Mouse (Mus musculus): ENCODE measurements at regions not wholly inside any gene's neighbourhood (a gene's known extent, or its start where the extent isn't known, plus 50 kb on each side); places are given as distances from the start of the nearest gene placed in this dataset.

DNA sequence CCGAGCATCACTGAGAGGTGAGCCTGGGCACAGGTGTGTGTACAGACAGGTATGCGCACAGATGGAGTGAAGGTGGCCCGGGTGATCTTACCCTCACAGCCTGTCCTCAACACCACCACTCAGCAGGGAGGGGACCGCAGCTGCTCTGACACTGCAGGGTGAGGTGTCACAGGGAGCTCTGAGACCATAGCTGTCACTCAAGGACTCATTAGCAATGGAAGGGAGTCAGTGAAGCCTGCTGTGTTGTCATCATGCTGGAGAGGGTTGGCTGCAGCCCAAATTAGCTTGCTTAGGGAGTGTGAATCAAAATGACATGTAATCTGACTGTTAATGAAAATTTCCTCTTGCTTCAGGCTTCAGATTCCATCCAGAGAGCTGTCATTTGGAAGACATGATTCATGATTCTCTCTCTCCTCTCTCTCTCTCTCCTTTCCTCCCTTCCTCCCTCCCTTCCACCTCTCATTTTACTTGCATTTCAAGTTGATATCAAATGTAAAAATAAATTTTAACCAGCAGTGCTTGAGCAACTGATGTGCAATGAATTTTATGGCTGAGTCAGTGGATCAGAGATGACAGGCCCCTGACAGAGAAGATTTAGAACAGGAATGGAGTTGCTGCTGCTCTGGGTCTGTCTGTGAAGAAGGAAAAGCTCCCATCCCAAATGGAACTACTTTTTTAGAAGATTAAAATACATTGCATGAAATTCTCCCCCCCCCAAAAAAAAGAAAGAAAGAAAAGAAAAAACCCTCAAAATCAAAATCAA lies 496.5 kb downstream of the Dcdc2c start:
- Histone ChIP-seq H3K9ac (ENCODE audit: low read depth, low read length) (no peak overlapping the region), H3K4me1 (ENCODE audit: control insufficient read depth, insufficient read depth, low read length) (no peaks in the 10 kb centered on the region), H3K4me2 (replicated peaks; ENCODE audit: low read depth, low read length) (no peak overlapping the region), H3K4me3 (ENCODE audit: low read length) (no peak overlapping the region), H3K27ac (ENCODE audit: low read depth, low read length) (no peak overlapping the region), H3K36me3 (ENCODE audit: control insufficient read depth, insufficient read depth, low read length) (no peaks in the 10 kb centered on the region), H3K9me3 (ENCODE audit: control insufficient read depth, low read length) (no peaks in the 10 kb centered on the region), H3K27me3 (ENCODE audit: control insufficient read depth, insufficient read depth, low read length) (no peaks in the 10 kb centered on the region)
- peak; percentile 89 for ATAC-seq (ENCODE audit: low FRiP score, low TSS enrichment)
- WGBS, result 37% methylated on average over 4 of the region's 4 CpGs

DNA sequence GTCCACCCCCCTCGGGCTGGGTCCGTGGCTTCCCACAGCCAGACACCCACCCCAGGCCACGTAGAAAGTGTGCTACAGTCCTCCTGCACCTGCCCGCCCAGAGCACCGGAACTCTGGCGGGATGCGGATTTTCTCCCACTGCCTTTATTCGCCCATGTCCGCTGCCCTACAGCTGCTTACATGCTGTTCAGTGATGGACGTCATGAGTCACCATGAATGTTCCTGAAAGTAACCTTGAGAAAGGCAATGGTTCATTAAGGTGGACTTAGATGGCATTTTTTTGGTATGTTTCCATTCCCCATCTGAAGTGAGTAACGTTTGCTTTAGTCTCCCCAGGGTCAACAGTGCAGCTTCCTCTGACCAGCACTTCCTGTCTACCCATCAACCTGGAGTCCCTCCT lies 497.8 kb downstream of the Dcdc2c start:
- Histone ChIP-seq H3K36me3 (ENCODE audit: control insufficient read depth, insufficient read depth, low read length) (no peaks in the 10 kb centered on the region), H3K9ac (ENCODE audit: low read depth, low read length) (no peak overlapping the region), H3K27me3 (ENCODE audit: control insufficient read depth, insufficient read depth, low read length) (no peaks in the 10 kb centered on the region), H3K9me3 (ENCODE audit: control insufficient read depth, low read length) (no peaks in the 10 kb centered on the region), H3K4me3 (ENCODE audit: low read length) (no peak overlapping the region), H3K4me2 (replicated peaks; ENCODE audit: low read depth, low read length) (no peak overlapping the region), H3K27ac (ENCODE audit: low read depth, low read length) (no peak overlapping the region), H3K4me1 (ENCODE audit: control insufficient read depth, insufficient read depth, low read length) (no peaks in the 10 kb centered on the region)
- WGBS, result 90% methylated on average over 11 of the region's 11 CpGs
- ATAC-seq (ENCODE audit: low FRiP score, low TSS enrichment), result no peak

DNA sequence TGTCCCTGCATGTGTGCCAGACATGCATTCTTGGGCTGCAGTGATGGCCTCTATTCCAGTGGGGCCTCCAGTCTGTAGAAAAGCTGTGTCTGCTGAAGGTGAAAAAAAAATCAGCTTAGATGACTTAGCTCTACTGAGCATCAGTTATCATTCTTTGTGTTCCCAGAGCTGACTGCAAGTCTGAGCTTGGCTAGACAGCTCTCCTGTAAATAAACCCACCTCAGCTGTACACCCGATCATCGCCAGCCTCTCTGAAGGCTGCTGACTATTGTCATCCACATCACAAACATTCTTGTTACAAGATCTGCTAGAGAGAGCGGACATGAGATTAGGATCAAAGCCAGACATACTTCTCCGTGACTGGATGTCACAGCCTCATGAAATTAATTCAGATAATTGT lies 504.2 kb downstream of the Dcdc2c start:
- H3K4me2 ChIP-seq (replicated peaks; ENCODE audit: low read depth, low read length), result no peak overlapping the region
- H3K27me3 ChIP-seq (ENCODE audit: control insufficient read depth, insufficient read depth, low read length), result no peaks in the 10 kb centered on the region
- H3K9me3 ChIP-seq (ENCODE audit: control insufficient read depth, low read length), result no peaks in the 10 kb centered on the region
- 74% methylated on average over 4 of the region's 4 CpGs for WGBS
- no peak for ATAC-seq (ENCODE audit: low FRiP score, low TSS enrichment)
- no peak overlapping the region for H3K4me3 ChIP-seq (ENCODE audit: low read length)
- H3K9ac ChIP-seq (ENCODE audit: low read depth, low read length), result no peak overlapping the region
- no peaks in the 10 kb centered on the region for H3K36me3 ChIP-seq (ENCODE audit: control insufficient read depth, insufficient read depth, low read length)
- no peak overlapping the region for H3K27ac ChIP-seq (ENCODE audit: low read depth, low read length)
- H3K4me1 ChIP-seq (ENCODE audit: control insufficient read depth, insufficient read depth, low read length), result no peaks in the 10 kb centered on the region

DNA sequence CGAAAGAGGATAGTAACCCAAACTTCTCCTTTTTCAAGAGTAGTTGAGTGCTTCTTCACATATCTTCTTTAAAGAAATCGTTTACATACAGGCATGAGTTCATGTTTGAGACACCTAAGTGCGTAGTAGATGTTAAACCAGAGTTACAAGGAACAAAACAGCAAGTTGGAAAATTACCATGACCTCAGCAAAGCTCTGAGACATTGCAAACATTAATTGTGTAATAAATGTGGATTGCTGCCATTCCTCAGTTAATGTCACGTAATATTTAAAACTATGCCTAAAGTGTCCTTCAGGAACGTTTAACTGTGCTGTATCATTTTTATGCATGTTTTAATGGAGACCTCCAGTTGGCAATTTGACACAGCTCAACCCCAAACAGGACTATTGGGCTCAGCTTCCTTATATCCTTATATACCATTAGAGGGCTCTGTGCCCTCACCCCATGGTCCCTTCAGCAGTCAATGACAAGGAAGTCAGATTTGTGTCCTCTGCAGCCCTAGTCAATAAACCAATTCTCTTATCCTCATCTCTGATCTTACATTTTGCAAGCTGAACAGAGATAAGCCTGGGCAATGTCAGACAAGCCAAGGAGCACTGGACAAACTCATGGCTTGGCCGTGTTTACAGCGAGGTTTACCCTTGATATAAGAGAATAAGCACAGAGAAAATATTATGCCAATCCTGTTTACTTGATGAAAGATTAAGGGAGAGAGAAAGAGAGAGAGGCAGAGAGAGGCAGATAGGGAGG lies 513.9 kb downstream of the Dcdc2c start:
- no peak overlapping the region for H3K27ac ChIP-seq (ENCODE audit: low read depth, low read length)
- H3K4me1 ChIP-seq (ENCODE audit: control insufficient read depth, insufficient read depth, low read length), result no peaks in the 10 kb centered on the region
- ATAC-seq (ENCODE audit: low FRiP score, low TSS enrichment), result no peak
- no peak overlapping the region for H3K9ac ChIP-seq (ENCODE audit: low read depth, low read length)
- no peak overlapping the region for H3K4me3 ChIP-seq (ENCODE audit: low read length)
- no peaks in the 10 kb centered on the region for H3K9me3 ChIP-seq (ENCODE audit: control insufficient read depth, low read length)
- no peak overlapping the region for H3K4me2 ChIP-seq (replicated peaks; ENCODE audit: low read depth, low read length)
- no peaks in the 10 kb centered on the region for H3K27me3 ChIP-seq (ENCODE audit: control insufficient read depth, insufficient read depth, low read length)
- H3K36me3 ChIP-seq (ENCODE audit: control insufficient read depth, insufficient read depth, low read length), result no peaks in the 10 kb centered on the region
- WGBS, result 76% methylated on average over 7 of the region's 7 CpGs

DNA sequence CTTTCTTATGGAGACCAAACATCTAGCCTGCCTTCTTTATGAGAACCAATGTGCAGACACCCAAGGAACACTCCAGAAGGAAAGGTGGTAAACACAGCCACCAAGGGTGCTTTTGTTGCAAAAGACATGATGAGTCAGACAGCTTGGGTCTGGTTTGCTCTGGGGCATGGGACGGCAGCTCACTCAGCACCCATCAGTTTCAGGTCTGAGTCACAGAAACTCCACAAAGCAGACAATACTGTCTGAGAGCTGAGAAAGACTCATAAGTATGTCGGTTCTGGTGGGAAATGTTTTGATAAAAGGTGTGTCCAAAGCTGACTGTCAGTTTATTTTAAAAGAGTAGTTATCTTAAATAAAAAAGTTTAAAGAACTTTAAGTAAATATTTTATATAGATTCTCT lies 553.0 kb downstream of the Dcdc2c start:
- Histone ChIP-seq H3K27ac (ENCODE audit: low read depth, low read length) (no peak overlapping the region), H3K9ac (ENCODE audit: low read depth, low read length) (no peak overlapping the region), H3K9me3 (ENCODE audit: control insufficient read depth, low read length) (no peaks in the 10 kb centered on the region), H3K4me3 (ENCODE audit: low read length) (no peak overlapping the region), H3K4me2 (replicated peaks; ENCODE audit: low read depth, low read length) (no peak overlapping the region), H3K4me1 (ENCODE audit: control insufficient read depth, insufficient read depth, low read length) (no peaks in the 10 kb centered on the region), H3K36me3 (ENCODE audit: control insufficient read depth, insufficient read depth, low read length) (no peaks in the 10 kb centered on the region), H3K27me3 (ENCODE audit: control insufficient read depth, insufficient read depth, low read length) (no peaks in the 10 kb centered on the region)
- 74% methylated on average over 2 of the region's 2 CpGs for WGBS
- ATAC-seq (ENCODE audit: low FRiP score, low TSS enrichment), result no peak

DNA sequence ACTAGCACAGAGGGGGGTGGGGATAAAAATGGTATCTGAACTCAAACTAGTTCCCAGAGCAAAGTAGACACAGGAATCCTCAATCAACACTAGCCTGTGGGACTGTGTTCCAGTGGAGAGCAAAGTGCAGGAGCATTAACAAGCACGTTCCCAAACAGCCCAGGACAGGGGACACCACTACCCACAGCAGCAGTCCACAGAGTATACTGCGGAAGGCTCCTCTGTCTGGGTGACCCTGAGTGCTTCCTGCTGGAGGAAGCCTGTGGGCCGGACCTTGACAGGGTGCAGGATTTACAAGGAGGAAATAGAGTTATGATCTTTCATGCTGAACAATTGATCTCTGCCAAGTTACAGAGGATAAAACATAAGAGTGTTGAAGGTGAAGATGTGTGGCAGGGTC lies 560.0 kb downstream of the Dcdc2c start:
- no peak overlapping the region for H3K4me2 ChIP-seq (replicated peaks; ENCODE audit: low read depth, low read length)
- WGBS, result 34% methylated on average over 3 of the region's 3 CpGs
- H3K9ac ChIP-seq (ENCODE audit: low read depth, low read length), result no peak overlapping the region
- no peaks in the 10 kb centered on the region for H3K9me3 ChIP-seq (ENCODE audit: control insufficient read depth, low read length)
- H3K36me3 ChIP-seq (ENCODE audit: control insufficient read depth, insufficient read depth, low read length), result no peaks in the 10 kb centered on the region
- no peak overlapping the region for H3K27ac ChIP-seq (ENCODE audit: low read depth, low read length)
- no peak overlapping the region for H3K4me3 ChIP-seq (ENCODE audit: low read length)
- peak; percentile 64; the same call in 1 of the 2 replicates for ATAC-seq (ENCODE audit: low FRiP score, low TSS enrichment)
- H3K27me3 ChIP-seq (ENCODE audit: control insufficient read depth, insufficient read depth, low read length), result no peaks in the 10 kb centered on the region
- H3K4me1 ChIP-seq (ENCODE audit: control insufficient read depth, insufficient read depth, low read length), result 0 out of 2 replicates have a peak, but pooled peaks cover 3% of the 10 kb centered on the region

DNA sequence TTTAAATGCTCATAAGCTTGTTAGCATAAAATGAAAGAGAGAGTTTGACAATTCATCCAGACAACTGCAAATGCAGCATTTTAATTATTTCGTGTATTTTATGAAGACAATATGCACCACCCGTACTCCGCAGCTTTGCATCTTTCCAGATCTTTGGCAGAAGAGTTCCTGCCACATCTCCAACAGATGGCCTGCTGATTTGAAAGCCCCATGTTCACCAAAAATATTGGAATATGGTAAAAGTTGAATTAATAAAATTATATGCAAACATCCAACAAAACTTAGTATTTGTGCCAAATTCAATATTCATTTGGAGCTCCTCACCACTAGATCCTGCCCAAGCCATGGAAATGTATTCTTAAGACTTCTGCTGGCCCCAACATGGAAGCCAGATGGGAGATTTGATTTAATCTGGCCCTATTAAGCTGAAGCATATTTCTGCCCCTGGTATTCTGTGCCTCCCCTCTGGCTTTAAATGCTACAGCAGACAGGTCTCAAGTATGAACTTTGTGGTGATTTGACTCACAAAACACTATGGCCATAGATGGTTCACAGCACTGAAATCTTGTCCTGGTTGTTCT lies 567.8 kb downstream of the Dcdc2c start:
- ATAC-seq (ENCODE audit: low FRiP score, low TSS enrichment), result no peak
- Histone ChIP-seq H3K27me3 (ENCODE audit: control insufficient read depth, insufficient read depth, low read length) (no peaks in the 10 kb centered on the region), H3K9me3 (ENCODE audit: control insufficient read depth, low read length) (no peaks in the 10 kb centered on the region), H3K4me3 (ENCODE audit: low read length) (no peak overlapping the region), H3K4me2 (replicated peaks; ENCODE audit: low read depth, low read length) (no peak overlapping the region), H3K36me3 (ENCODE audit: control insufficient read depth, insufficient read depth, low read length) (no peaks in the 10 kb centered on the region), H3K4me1 (ENCODE audit: control insufficient read depth, insufficient read depth, low read length) (no peaks in the 10 kb centered on the region), H3K9ac (ENCODE audit: low read depth, low read length) (no peak overlapping the region), H3K27ac (ENCODE audit: low read depth, low read length) (no peak overlapping the region)
- WGBS, result 91% methylated on average over 3 of the region's 3 CpGs

DNA sequence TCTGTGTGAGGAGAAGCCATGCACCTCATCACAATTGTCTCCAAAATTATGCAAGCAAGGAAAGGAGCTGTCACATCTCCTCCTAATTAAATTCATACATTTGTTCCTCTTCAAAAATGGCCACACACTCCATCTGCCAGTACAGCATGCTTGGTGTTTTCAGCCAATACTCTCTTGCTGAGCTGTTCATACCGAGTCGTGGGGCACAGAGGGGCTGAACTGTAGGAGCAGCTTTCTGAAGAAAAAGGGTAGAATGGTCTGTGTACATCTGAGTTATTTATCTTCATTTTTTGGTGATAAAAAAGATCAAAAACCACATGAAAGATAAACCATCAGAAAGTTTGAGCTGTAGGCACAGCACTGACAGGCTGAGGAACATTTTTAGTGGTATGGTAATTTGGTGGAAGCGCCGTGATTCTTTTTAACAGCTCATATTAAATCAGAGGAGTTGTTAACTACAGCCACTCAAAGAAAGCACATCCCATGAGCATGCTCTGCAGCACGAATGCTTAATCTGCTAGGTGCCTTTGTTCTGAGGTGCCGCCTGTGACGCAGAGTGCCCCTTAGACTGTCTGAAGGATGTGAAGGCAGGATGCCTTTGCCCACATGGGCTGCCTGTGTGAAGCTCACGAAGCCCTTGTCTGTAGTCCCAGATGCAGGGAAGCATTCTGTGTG lies 573.8 kb downstream of the Dcdc2c start:
- no peak for ATAC-seq (ENCODE audit: low FRiP score, low TSS enrichment)
- Histone ChIP-seq H3K27me3 (ENCODE audit: control insufficient read depth, insufficient read depth, low read length) (no peaks in the 10 kb centered on the region), H3K9me3 (ENCODE audit: control insufficient read depth, low read length) (no peaks in the 10 kb centered on the region), H3K36me3 (ENCODE audit: control insufficient read depth, insufficient read depth, low read length) (no peaks in the 10 kb centered on the region), H3K27ac (ENCODE audit: low read depth, low read length) (no peak overlapping the region), H3K4me1 (ENCODE audit: control insufficient read depth, insufficient read depth, low read length) (no peaks in the 10 kb centered on the region), H3K4me2 (replicated peaks; ENCODE audit: low read depth, low read length) (no peak overlapping the region), H3K9ac (ENCODE audit: low read depth, low read length) (no peak overlapping the region), H3K4me3 (ENCODE audit: low read length) (no peak overlapping the region)
- WGBS, result 46% methylated on average over 8 of the region's 8 CpGs

Data from kidney, embryonic 14.5 days (tissue).